21 mouse cellular contexts compared by ENCODE assay signal in the genomic region with DNA sequence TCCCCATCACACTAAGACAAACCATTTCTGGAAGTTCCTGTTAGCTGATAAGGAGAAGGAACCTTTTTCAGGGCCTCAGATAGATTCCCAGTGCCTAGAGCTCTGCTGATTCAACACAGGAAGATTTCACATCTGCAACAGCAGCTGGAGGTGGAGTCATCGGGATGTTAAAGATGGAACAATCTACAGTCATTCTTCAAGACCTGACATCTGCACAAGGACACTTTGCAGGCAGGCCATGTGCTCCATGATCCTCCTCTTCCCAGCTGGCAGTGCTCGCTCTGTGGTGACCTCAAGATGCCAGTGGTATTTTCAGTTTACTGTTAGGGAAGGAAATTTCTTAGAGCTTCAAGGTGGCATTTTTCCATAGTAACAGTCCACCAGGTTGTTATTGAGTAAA. TPM values are rescaled to one million over a fixed set of nuclear protein-coding genes. Genes with fewer than 3 reads are reported as not detected.
"Had no signal": no experiment of that assay in that cellular context is flagged by ENCODE, and none has a peak within 500 bp of the region (broad histone marks: within the 10 kb centered on the region; RNA-seq: fewer than 3 reads in every experiment).

No protein-coding gene starts in this region.

- ATAC-seq: midbrain, embryonic 13.5 days had no signal

- DNase-seq: kidney, adult 8-10 months; kidney, postnatal 10 days; kidney, postnatal 36 days; layer of hippocampus, postnatal 36 days; liver, embryonic 13.5 days; lung, postnatal 36 days; right cerebral cortex, adult 18-20 months; right cerebral cortex, postnatal 25 days; spleen, adult 18-20 months; thymus, postnatal 25 days had no signal

- H3K36me3 ChIP-seq: kidney, embryonic 15.5 days; liver, embryonic 13.5 days; midbrain, embryonic 10.5 days; midbrain, embryonic 13.5 days; neural tube, embryonic 12.5 days; neural tube, embryonic 15.5 days; stomach, embryonic 15.5 days had no signal

- H3K4me3 ChIP-seq: kidney, embryonic 15.5 days; left cerebral cortex, adult 2 months; liver, embryonic 13.5 days; megakaryocyte, embryonic 14.5 days; midbrain, embryonic 10.5 days; midbrain, embryonic 13.5 days; neural tube, embryonic 12.5 days; neural tube, embryonic 15.5 days; stomach, embryonic 15.5 days had no signal

- H3K27ac ChIP-seq: kidney, embryonic 15.5 days; left cerebral cortex, adult 2 months; liver, embryonic 13.5 days; midbrain, embryonic 10.5 days; midbrain, embryonic 13.5 days; neural tube, embryonic 12.5 days; neural tube, embryonic 15.5 days; stomach, embryonic 15.5 days had no signal

- H3K9me3 ChIP-seq: kidney, embryonic 15.5 days; liver, embryonic 13.5 days; megakaryocyte, embryonic 14.5 days; midbrain, embryonic 10.5 days; midbrain, embryonic 13.5 days; neural tube, embryonic 12.5 days; neural tube, embryonic 15.5 days; stomach, embryonic 15.5 days had no signal

- H3K4me2 ChIP-seq: kidney, embryonic 15.5 days; liver, embryonic 13.5 days; lung, embryonic 14.5 days; midbrain, embryonic 13.5 days; neural tube, embryonic 12.5 days; neural tube, embryonic 15.5 days; stomach, embryonic 15.5 days had no signal

- H3K27me3 ChIP-seq: kidney, embryonic 15.5 days; liver, embryonic 13.5 days; midbrain, embryonic 13.5 days; neural tube, embryonic 12.5 days; neural tube, embryonic 15.5 days; stomach, embryonic 15.5 days had no signal

- H3K9ac ChIP-seq: kidney, embryonic 15.5 days; liver, embryonic 13.5 days; lung, embryonic 14.5 days; midbrain, embryonic 13.5 days; neural tube, embryonic 12.5 days; neural tube, embryonic 15.5 days; stomach, embryonic 15.5 days had no signal

- H3K4me1 ChIP-seq: liver, embryonic 13.5 days; stomach, embryonic 15.5 days had no signal

RNA-seq across cellular contexts. Expression of a gene that starts 33.4 kb away (rescaled TPM):
- total RNA-seq: liver, adult 2 months had no signal
- polyA plus RNA-seq: liver, adult 2 months; liver, embryonic 13.5 days; liver, embryonic 16.5 days had no signal
